Mouse (Mus musculus) large intestine, adult 2 months (tissue): ENCODE measurements around the gene Styx. TPM values are rescaled to one million over a fixed set of nuclear protein-coding genes. Genes with fewer than 3 reads are reported as not detected.
"Not testable (repeated sequence)": the region's sequence is repeated elsewhere in the genome, so short reads cannot be mapped to it uniquely, and the experiment has no call there.

Experiments
- DNase-seq: peaks from one replicate; pipeline ENCODE4 v3.0.0-alpha.2; 2012; ENCODE audit warnings: low read depth, low spot score
- WGBS: fragments of 180-500 bp; shearing (Covaris S2); methylation state at CpG from one replicate; pipeline ENCODE4 v1.1.7; 2018; 5-methylcytosine and 5-hydroxymethylcytosine counted together
- polyA plus RNA-seq: library from polyadenylated mRNA; depleted of rRNA; stranded (reverse); fragments of >200 nt; gene quantifications from 2 replicates; pipeline ENCODE4 v1.2.3, GENCODE M21; 2012; rRNA removed

Gene Styx
- polyA plus RNA-seq, 1 experiment = 1.5 TPM

DNA sequence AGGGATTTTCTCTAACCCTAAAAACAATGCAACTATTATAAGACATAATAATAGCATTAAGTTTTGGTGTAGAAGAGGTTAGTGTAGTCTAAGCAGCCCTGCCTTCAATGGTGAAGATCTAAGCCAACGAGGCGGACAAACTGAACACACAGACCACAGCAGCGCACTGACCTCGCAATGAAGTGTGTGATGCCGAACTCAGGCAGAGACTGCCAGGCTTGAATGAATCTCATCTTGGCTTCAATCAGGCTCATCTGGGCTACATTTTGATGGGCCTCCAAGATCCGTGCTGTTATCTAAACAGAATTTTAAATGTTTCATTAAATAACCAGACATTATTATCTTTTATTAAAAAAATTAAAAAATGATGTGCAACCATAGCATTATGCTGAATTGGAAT lies 111.1 kb downstream of the Styx start:
- DNase-seq = no peak
- 91% methylated on average over 6 of the region's 6 CpGs for WGBS

DNA sequence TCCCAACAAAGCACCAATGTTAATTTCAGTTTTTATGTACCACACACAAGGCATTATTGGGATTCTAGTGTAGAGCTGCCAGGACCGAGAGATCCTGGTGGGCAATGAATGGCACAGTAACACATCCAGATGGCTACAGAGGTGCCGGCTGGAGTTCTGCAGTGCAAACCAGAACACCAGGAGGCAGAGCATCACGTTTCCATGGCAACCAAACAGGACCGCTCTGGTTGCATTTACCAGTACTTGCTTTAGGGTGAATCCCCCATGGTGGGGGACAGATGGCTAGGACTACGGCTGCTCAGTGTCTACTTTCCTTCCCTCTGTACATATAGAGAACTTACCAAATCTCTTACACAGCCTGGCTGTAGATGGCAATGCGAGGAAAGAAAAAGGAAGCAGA lies 111.5 kb downstream of the Styx start:
- WGBS = 82% methylated on average over 6 of the region's 6 CpGs
- no peak for DNase-seq

DNA sequence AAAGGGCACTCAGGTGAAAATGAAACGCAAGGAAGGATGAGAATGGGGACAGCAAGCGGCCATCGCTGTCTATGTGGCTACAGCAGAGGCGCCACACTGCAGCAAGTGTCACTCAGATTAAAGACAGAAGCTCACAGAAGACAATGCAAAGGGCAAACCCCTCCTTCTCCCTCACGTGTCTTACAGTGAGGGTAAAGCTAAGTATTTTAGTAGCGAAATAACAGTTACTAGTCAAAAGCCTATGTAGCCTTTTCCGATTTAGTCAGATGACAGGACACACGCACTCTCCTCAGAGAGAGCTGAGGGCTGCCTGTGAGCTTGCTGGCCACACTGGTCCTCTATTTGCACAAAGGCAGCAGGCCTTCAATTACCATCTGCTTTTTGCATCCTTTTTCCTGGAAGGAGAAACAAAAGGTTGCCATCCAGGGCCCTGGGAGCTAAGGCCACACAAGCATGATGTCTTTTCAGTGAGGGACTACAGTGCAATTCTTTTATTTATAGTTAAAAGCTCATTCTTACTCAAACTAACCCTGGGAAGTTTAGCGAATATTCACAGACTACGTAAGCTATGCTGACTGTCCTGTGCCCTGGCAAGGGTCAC lies 112.1 kb downstream of the Styx start:
- no peak for DNase-seq
- WGBS = 85% methylated on average over 10 of the region's 10 CpGs

DNA sequence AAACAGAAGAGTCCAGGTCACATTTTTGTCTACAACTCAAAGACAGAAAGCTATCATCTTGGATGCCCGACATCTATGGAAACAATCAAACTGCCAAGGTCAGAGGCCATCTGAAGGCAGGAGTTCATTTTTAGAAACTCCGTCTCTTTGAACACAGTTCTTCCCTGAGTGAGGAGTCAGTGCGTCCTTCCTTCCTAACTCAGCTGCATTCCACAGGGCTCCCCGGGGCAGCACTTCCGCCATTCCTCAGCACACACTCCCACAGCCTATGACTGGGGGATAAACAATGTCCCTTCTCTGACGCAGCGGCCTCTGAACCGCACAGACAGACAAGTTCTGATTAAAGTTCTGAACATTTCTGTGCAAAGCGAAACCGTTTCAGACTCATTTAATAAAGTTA lies 112.7 kb downstream of the Styx start:
- WGBS = 20% methylated on average over 10 of the region's 10 CpGs
- no peak for DNase-seq

DNA sequence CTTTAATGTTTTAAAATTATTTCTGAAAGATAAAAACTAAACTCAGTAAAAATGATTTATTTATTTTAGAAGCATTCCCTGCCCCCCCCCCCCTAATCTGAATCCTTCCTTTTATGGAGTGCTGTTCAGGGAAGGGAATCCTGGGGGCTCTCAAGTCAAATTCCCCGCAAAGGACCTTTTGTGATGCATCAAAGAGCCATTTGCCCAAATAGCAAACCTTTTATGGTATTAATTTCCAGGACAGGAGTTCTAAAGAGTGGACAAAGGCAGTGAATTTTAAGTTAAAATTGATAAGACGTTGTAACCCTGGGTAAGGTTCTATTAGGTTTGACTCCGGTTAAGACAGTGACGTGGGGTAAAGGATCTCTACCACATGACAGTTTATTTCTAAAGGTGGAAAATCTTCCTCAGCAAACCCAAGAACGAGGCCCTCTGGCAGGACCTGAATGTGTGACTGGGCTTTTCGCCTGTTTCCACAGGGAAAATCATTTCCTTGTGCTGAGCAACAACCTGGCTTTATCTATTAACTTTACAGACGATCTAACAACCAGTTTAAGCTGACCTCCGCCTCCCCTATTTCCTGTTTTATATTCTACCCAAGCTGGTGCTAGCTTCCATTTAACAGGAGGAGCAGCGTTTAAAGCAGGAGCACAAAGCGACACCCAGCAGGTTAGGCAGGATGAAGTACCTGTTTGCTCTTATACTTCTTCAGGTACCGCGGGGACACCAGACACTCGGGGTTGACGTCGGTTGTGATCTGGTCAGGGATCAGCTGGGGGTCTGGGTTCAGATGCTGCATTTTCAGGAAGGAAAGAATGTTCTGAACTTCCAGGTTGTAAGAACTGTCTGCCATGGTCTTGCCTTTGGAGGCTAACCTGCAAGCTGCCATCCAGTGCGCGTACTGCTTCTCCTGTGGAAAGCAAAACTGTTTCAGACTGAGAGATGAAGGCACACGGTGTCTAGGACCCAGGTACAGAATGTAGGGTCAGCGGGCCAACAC lies 113.4 kb downstream of the Styx start:
- WGBS = 60% methylated on average over 19 of the region's 19 CpGs
- DNase-seq = no peak

DNA sequence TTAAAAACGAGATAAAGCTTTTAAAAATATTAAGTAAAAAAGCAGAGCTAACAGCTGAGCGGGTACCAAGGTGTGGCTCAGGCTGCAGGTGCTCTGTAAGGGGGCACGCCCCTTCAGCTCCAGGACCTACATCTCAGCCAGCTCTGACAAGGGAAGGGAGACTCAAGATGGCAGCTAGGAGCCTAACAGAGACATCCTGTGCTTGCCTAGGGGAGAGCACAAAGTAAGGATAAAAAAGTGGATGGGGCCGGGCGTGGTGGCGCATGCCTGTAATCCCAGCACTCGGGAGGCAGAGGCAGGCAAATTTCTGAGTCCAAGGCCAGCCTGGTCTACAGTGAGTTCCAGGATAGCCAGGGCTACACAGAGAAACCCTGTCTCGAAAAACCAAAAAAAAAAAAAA lies 115.5 kb downstream of the Styx start:
- WGBS = 84% methylated on average over 8 of the region's 8 CpGs

DNA sequence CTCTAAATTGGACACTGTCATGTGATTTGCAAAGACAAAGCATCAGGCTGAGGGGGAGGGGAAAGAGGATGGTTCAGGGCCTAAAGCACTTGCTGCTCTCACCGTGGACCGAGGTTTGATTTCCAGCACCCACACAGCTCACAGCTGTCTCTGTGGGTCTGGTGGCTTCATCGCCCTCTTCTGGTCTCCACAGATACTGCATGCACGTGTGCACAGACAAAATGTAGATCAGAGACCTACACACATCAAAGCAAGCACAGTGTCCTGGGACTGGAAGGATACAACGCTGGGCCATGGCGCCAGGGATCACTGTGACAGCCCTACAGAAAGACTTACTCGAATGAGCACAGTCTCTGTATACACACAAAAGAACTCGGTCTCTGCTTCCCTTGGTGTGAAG lies 118.6 kb downstream of the Styx start:
- no peak for DNase-seq
- WGBS = 93% methylated on average over 8 of the region's 8 CpGs

More for the DNA sequence above, 115.5 kb downstream of the Styx start:
- DNase-seq = not testable (repeated sequence)

Other genes starting within 250 kb of the Styx start
- gene Gpr137c, start 131.4 kb upstream of the Styx start, polyA plus RNA-seq = 0.55 and 1.7 TPM in 2 replicates
- gene Txndc16, start 130.8 kb upstream of the Styx start, polyA plus RNA-seq = 3.1 and 3.2 TPM in 2 replicates
- 8.0 and 10.1 TPM in 2 replicates for gene Ero1l, start 32.3 kb upstream of the Styx start, polyA plus RNA-seq
- 36.5 and 37.0 TPM in 2 replicates for gene Psmc6, start 21.3 kb upstream of the Styx start, polyA plus RNA-seq
- gene Gnpnat1, start 53.8 kb downstream of the Styx start, polyA plus RNA-seq = 10.1 and 10.2 TPM in 2 replicates
- 16.9 and 17.6 TPM in 2 replicates for gene Fermt2, start 179.0 kb downstream of the Styx start, polyA plus RNA-seq